Mouse (Mus musculus) CH12.LX (cell line): ENCODE data around the gene Chit1.

Experiments used
- CTCF ChIP-seq, 2 experiments: IDR thresholded peaks in 1 of 2; conservative IDR thresholded peaks in 1 of 2; 2 replicates each; pipeline ENCODE4 v1.5.1; 2011 to 2012; ENCODE audit warnings: low read depth in 2 of 2, low read length in 2 of 2, improper control_type of control experiment in 1 of 2, inconsistent platforms in 1 of 2, mild to moderate bottlenecking in 1 of 2, moderate library complexity in 1 of 2
- JUN ChIP-seq: IDR thresholded peaks from 2 replicates; pipeline ENCODE4 v1.6.1; 2011; ENCODE audit warnings: low read depth, mild to moderate bottlenecking, low read length, improper control_type of control experiment, moderate library complexity; ENCODE audit not compliant: insufficient read depth
- POLR2A ChIP-seq: IDR thresholded peaks from 2 replicates; pipeline ENCODE4 v1.6.1; 2011; ENCODE audit warnings: low read depth, mild to moderate bottlenecking, improper control_type of control experiment, low read length
- RCOR1 ChIP-seq: conservative IDR thresholded peaks from 2 replicates; pipeline ENCODE4 v1.6.1; 2012; ENCODE audit warnings: low read depth, mild to moderate bottlenecking, inconsistent platforms, low read length, improper control_type of control experiment
- USF1 ChIP-seq: IDR thresholded peaks from 2 replicates; pipeline ENCODE4 v1.6.1; 2014; ENCODE audit warnings: low read depth, mild to moderate bottlenecking, inconsistent platforms, low read length, improper control_type of control experiment

GRCm38 (mm10) chr1:134195117-134195516, 84.1 kb downstream of the Chit1 start:
- TF ChIP-seq CTCF (conservative IDR thresholded peaks at IDR 0.05 in 1 of 2, IDR thresholded peaks at IDR 0.05 in 1 of 2; ENCODE audit: low read depth in 2 of 2, low read length in 2 of 2) (peak in 1 of 2 experiments; percentile 8; a peak in 2 of 4 replicates), JUN (peak; percentile 43), POLR2A (peak; percentile 32; the same call in 1 of the 2 replicates), USF1 (no peak), RCOR1 (0 out of 2 replicates have a peak, but pooled peaks have one; percentile 69)
